Mouse (Mus musculus): ENCODE results near the gene 2310003L06Rik. TPM values are rescaled to one million over a fixed set of nuclear protein-coding genes. Genes with fewer than 3 reads are reported as not detected.

2310003L06Rik gene
- polyA plus RNA-seq, 1 experiment = not detected

GRCm38 (mm10) chr5:88005241-88005640, 36.0 kb downstream of the 2310003L06Rik start:
- TF ChIP-seq MYOG (IDR thresholded peaks at IDR 0.05; ENCODE audit: control insufficient read depth in 1 of 3, insufficient read depth in 1 of 3, insufficient read length in 2 of 3, low read depth in 2 of 3) (no peak), POLR2A (IDR thresholded peaks at IDR 0.05; ENCODE audit: insufficient read length, low read depth) (no peak), MAX (IDR thresholded peaks at IDR 0.05; ENCODE audit: low read depth) (no peak), USF1 (IDR thresholded peaks at IDR 0.05; ENCODE audit: low read depth) (no peak), E2F4 (IDR thresholded peaks at IDR 0.05; ENCODE audit: insufficient read depth) (no peak), TCF3 (IDR thresholded peaks at IDR 0.05; ENCODE audit: insufficient read length, low read depth) (no peak), MYOD1 (IDR thresholded peaks at IDR 0.05; ENCODE audit: control insufficient read depth in 1 of 3, insufficient read length in 2 of 3, low read depth in 2 of 3) (no peak), SRF (IDR thresholded peaks at IDR 0.05; ENCODE audit: control insufficient read depth, insufficient read length, low read depth) (no peak), TCF12 (IDR thresholded peaks at IDR 0.05; ENCODE audit: insufficient read depth, poor library complexity, severe bottlenecking) (no peak), CEBPB (IDR thresholded peaks at IDR 0.05; ENCODE audit: insufficient read depth, poor library complexity, severe bottlenecking) (no peak), REST (IDR thresholded peaks at IDR 0.05; ENCODE audit: insufficient read depth, insufficient read length) (no peak), POLR2AphosphoS2 (IDR thresholded peaks at IDR 0.05; ENCODE audit: insufficient read length, low read depth) (no peak)
- no peaks in the 10 kb centered on the region for H3K27me3 ChIP-seq (ENCODE audit: control insufficient read depth, insufficient read depth, insufficient read length)
- no peaks in the 10 kb centered on the region for H3K79me2 ChIP-seq (ENCODE audit: control insufficient read depth, insufficient read depth)
- H3K4me3 ChIP-seq = no peak overlapping the region
- no peak overlapping the region for H3ac ChIP-seq (ENCODE audit: control insufficient read depth, insufficient read length)
- no peak overlapping the region for H3K4me2 ChIP-seq (ENCODE audit: low read depth)
- no peaks in the 10 kb centered on the region for H3K36me3 ChIP-seq (ENCODE audit: control insufficient read depth, insufficient read depth)

Other genes with a start within 250 kb of the 2310003L06Rik start
- gene Csn1s2a, start 194.9 kb upstream of the 2310003L06Rik start, polyA plus RNA-seq (2012; fragmentation: generic; extraction: Trizol) = not detected
- not detected for gene Csn1s2b, start 161.4 kb upstream of the 2310003L06Rik start, polyA plus RNA-seq (2012; fragmentation: generic; extraction: Trizol)
- gene Prr27, start 143.8 kb upstream of the 2310003L06Rik start, polyA plus RNA-seq (2012; fragmentation: generic; extraction: Trizol) = not detected
- gene Odam, start 84.4 kb upstream of the 2310003L06Rik start, polyA plus RNA-seq (2012; fragmentation: generic; extraction: Trizol) = not detected
- 1.5 TPM for gene Csn3, start 43.9 kb upstream of the 2310003L06Rik start, polyA plus RNA-seq (2012; fragmentation: generic; extraction: Trizol)
- not detected for gene Gm28434, start 58 bp downstream of the 2310003L06Rik start, polyA plus RNA-seq (2012; fragmentation: generic; extraction: Trizol)
- not detected for gene Cabs1, start 10.0 kb downstream of the 2310003L06Rik start, polyA plus RNA-seq (2012; fragmentation: generic; extraction: Trizol)
- gene Smr3a, start 33.1 kb downstream of the 2310003L06Rik start, polyA plus RNA-seq (2012; fragmentation: generic; extraction: Trizol) = not detected
- gene Smr2, start 117.1 kb downstream of the 2310003L06Rik start, polyA plus RNA-seq (2012; fragmentation: generic; extraction: Trizol) = not detected
- gene Gm11116, start 142.1 kb downstream of the 2310003L06Rik start, polyA plus RNA-seq (2012; fragmentation: generic; extraction: Trizol) = not detected
- not detected for gene Gm11115, start 184.6 kb downstream of the 2310003L06Rik start, polyA plus RNA-seq (2012; fragmentation: generic; extraction: Trizol)